Mouse (Mus musculus) bone marrow, adult 2 months (tissue): ENCODE results near the gene Naglu.

Experiments used
- CTCF ChIP-seq: fragments of 200-500 bp; IDR thresholded peaks from 2 replicates; pipeline ENCODE4 v1.5.1; 2011; ENCODE audit warnings: low read length, control low read depth; ENCODE audit not compliant: control insufficient read depth, insufficient read depth
- POLR2A ChIP-seq: fragments of 200-500 bp; IDR thresholded peaks from 2 replicates; pipeline ENCODE4 v1.6.1; 2011; ENCODE audit warnings: low read depth, mild to moderate bottlenecking, control low read depth, low read length, borderline replicate concordance; ENCODE audit not compliant: control insufficient read depth

DNA sequence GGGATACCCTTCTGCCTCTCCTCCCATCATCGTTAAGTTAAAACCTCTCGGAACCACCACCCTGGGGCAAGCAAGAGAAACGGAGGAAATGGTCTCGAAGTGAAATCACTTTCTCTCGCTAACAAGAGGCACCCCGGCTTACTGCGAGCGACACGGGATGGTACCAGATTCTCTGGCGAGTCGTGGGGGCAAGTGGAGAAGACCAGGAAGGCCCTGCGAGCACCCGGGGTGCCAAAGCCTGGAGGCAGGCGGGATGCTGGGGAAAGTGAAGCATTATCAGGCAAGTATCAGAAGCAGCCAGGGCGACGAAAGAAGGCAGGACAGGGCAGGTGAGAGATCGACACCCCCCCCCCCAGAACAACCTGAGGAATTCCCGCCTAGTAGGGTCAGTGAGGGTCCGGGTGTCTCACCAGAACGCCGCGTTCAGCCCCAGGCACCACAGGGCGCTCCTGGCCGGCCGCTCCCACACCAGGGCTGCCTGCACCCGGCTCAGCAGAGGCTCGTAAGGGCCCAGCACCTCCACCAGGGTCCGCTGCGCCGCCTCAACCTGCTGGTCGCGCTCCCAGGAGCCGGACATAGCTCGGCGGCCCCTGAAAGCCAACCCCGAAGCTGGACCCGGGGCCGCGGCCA lies 49.4 kb downstream of the Naglu start:
- TF ChIP-seq CTCF (no peak), POLR2A (no peak)
